Mouse (Mus musculus) embryonic facial prominence, embryonic 13.5 days (tissue): ENCODE results near the gene Zfp865. TPM values are rescaled to one million over a fixed set of nuclear protein-coding genes. Genes with fewer than 3 reads are reported as not detected.

Experiments used
- ATAC-seq: fragments of 200-750 bp; cut with Nextera tagmentation; 2 replicates; pipeline ENCODE4 v1.8.0; 2017; ENCODE audit warnings: low read depth; ENCODE audit not compliant: insufficient number of reproducible peaks, insufficient read depth, low FRiP score, low TSS enrichment
- H3K27ac ChIP-seq: fragments of 300-500 bp; sonication (generic); 2 replicates; pipeline ENCODE4 v1.5.1; 2015; ENCODE audit warnings: moderate library complexity, mild to moderate bottlenecking, inconsistent platforms
- H3K27me3 ChIP-seq: fragments of 300-500 bp; sonication (generic); 2 replicates; pipeline ENCODE4 v1.6.1; 2015; ENCODE audit warnings: mild to moderate bottlenecking, inconsistent platforms
- H3K36me3 ChIP-seq: fragments of 300-500 bp; sonication (generic); 2 replicates; pipeline ENCODE4 v1.6.1; 2015; ENCODE audit warnings: mild to moderate bottlenecking, inconsistent platforms
- H3K4me1 ChIP-seq: fragments of 300-500 bp; sonication (generic); 2 replicates; pipeline ENCODE4 v1.6.1; 2015; ENCODE audit warnings: inconsistent platforms
- H3K4me2 ChIP-seq: fragments of 300-500 bp; sonication (generic); 2 replicates; pipeline ENCODE4 v1.6.1; 2015; ENCODE audit warnings: moderate library complexity, mild to moderate bottlenecking, inconsistent platforms
- H3K4me3 ChIP-seq: fragments of 300-500 bp; sonication (generic); 2 replicates; pipeline ENCODE4 v1.5.1; 2015; ENCODE audit warnings: mild to moderate bottlenecking, inconsistent platforms
- H3K9ac ChIP-seq: fragments of 300-500 bp; sonication (generic); 2 replicates; pipeline ENCODE4 v1.6.1; 2015; ENCODE audit warnings: mild to moderate bottlenecking, inconsistent platforms
- H3K9me3 ChIP-seq: fragments of 300-500 bp; sonication (generic); 2 replicates; pipeline ENCODE4 v1.6.1; 2016; ENCODE audit warnings: inconsistent platforms
- WGBS: fragments of 180-500 bp; shearing (Covaris S2); methylation state at CpG from one replicate; pipeline ENCODE4 v1.1.7; 2015; ENCODE audit warnings: mixed read lengths; 5-methylcytosine and 5-hydroxymethylcytosine counted together
- polyA plus RNA-seq: library from polyadenylated mRNA; unstranded; fragments of >200 nt; fragmentation: Nextera tagmentation; extraction: Ambion mirVana; gene quantifications from 2 replicates; pipeline ENCODE4 v1.2.1, GENCODE M21; 2015

Gene Zfp865
- polyA plus RNA-seq, 1 experiment from 2014 or later: 7.9 TPM

GRCm38 (mm10) chr7:5037026-5037425, 16.9 kb downstream of the Zfp865 start:
- Histone ChIP-seq H3K4me2 (0 out of 2 replicates have a peak overlapping the region, but pooled peaks have one; percentile 60), H3K4me3 (no peak overlapping the region), H3K9ac (no peak overlapping the region), H3K27ac (no peak overlapping the region), H3K27me3 (no peaks in the 10 kb centered on the region), H3K9me3 (peaks cover 21% of the 10 kb centered on the region), H3K36me3 (peaks cover 60% of the 10 kb centered on the region), H3K4me1 (peaks cover 9% of the 10 kb centered on the region)
- WGBS: 96% methylated on average over 7 of the region's 7 CpGs
- ATAC-seq: no peak

- ATAC-seq: no peak
- peaks cover 55% of the 10 kb centered on the region for H3K36me3 ChIP-seq
- no peak overlapping the region for H3K9ac ChIP-seq
- 89% methylated on average over 8 of the region's 8 CpGs for WGBS
- peaks cover 18% of the 10 kb centered on the region for H3K9me3 ChIP-seq
- H3K4me3 ChIP-seq: peak overlapping the region; percentile 61
- peak overlapping the region; percentile 97 for H3K27ac ChIP-seq
- peaks cover 9% of the 10 kb centered on the region for H3K4me1 ChIP-seq
- H3K27me3 ChIP-seq: no peaks in the 10 kb centered on the region
- peak overlapping the region; percentile 60 for H3K4me2 ChIP-seq
These were observed 17.3 kb downstream of the Zfp865 start for GRCm38 (mm10) chr7:5037467-5037866.

- Histone ChIP-seq H3K27me3 (no peaks in the 10 kb centered on the region), H3K36me3 (peaks cover 48% of the 10 kb centered on the region), H3K9ac (peak within 1 kb of the TSS; percentile 81), H3K27ac (peak within 1 kb of the TSS; percentile 97), H3K9me3 (peaks cover 14% of the 10 kb centered on the region), H3K4me2 (peak within 1 kb of the TSS; percentile 60), H3K4me1 (peaks cover 9% of the 10 kb centered on the region), H3K4me3 (peak within 1 kb of the TSS; percentile 61)
- under 1% methylated on average over 48 of the region's 48 CpGs for WGBS
- peak; percentile 92 for ATAC-seq
These were observed 18.0 kb downstream of the Zfp865 start, which contains the start of gene Zfp784 for GRCm38 (mm10) chr7:5038109-5038732. Zfp784 (minus strand) TSS chr7:5038446.

GRCm38 (mm10) chr7:5038940-5039339, 18.8 kb downstream of the Zfp865 start:
- no peaks in the 10 kb centered on the region for H3K27me3 ChIP-seq
- H3K36me3 ChIP-seq: peaks cover 40% of the 10 kb centered on the region
- peak overlapping the region; percentile 61 for H3K4me3 ChIP-seq
- 37% methylated on average over 5 of the region's 5 CpGs for WGBS
- H3K9ac ChIP-seq: peak overlapping the region; percentile 81
- ATAC-seq: no peak
- peak overlapping the region; percentile 97 for H3K27ac ChIP-seq
- H3K9me3 ChIP-seq: peaks cover 14% of the 10 kb centered on the region
- peaks cover 9% of the 10 kb centered on the region for H3K4me1 ChIP-seq
- H3K4me2 ChIP-seq: peak overlapping the region; percentile 60

- 76% methylated on average over 2 of the region's 2 CpGs for WGBS
- H3K9ac ChIP-seq: no peak overlapping the region
- no peak for ATAC-seq
These were observed 24.8 kb downstream of the Zfp865 start for GRCm38 (mm10) chr7:5044981-5045380.

GRCm38 (mm10) chr7:5046112-5046511, 25.9 kb downstream of the Zfp865 start:
- Histone ChIP-seq H3K36me3 (peaks cover 7% of the 10 kb centered on the region), H3K4me2 (no peak overlapping the region), H3K4me1 (peaks cover 8% of the 10 kb centered on the region; the same call in 1 of the 2 replicates), H3K9ac (no peak overlapping the region), H3K27ac (no peak overlapping the region), H3K27me3 (no peaks in the 10 kb centered on the region), H3K4me3 (no peak overlapping the region), H3K9me3 (no peaks in the 10 kb centered on the region)
- 71% methylated on average over 2 of the region's 2 CpGs for WGBS
- no peak for ATAC-seq

More at GRCm38 (mm10) chr7:5044981-5045380, 24.8 kb downstream of the Zfp865 start:
- Histone ChIP-seq H3K27me3 (no peaks in the 10 kb centered on the region), H3K4me2 (no peak overlapping the region), H3K4me1 (no peaks in the 10 kb centered on the region), H3K4me3 (no peak overlapping the region), H3K36me3 (peaks cover 10% of the 10 kb centered on the region), H3K27ac (no peak overlapping the region), H3K9me3 (no peaks in the 10 kb centered on the region)

- H3K4me3 ChIP-seq: no peak overlapping the region
- H3K9ac ChIP-seq: no peak overlapping the region
- ATAC-seq: no peak
- no peaks in the 10 kb centered on the region for H3K36me3 ChIP-seq
- peaks cover 12% of the 10 kb centered on the region for H3K4me1 ChIP-seq
- no peak overlapping the region for H3K4me2 ChIP-seq
- 35% methylated on average over 2 of the region's 2 CpGs for WGBS
- H3K27me3 ChIP-seq: peaks cover 6% of the 10 kb centered on the region
- no peaks in the 10 kb centered on the region for H3K9me3 ChIP-seq
- no peak overlapping the region for H3K27ac ChIP-seq
These were observed 27.1 kb downstream of the Zfp865 start for GRCm38 (mm10) chr7:5047313-5047712.

- Histone ChIP-seq H3K9me3 (no peaks in the 10 kb centered on the region), H3K27me3 (peaks cover 45% of the 10 kb centered on the region), H3K9ac (peak within 1 kb of the TSS; percentile 90), H3K4me3 (peak within 1 kb of the TSS; percentile 77), H3K4me2 (peak within 1 kb of the TSS; percentile 87), H3K27ac (peak within 1 kb of the TSS; percentile 57; the same call in 1 of the 2 replicates), H3K4me1 (peaks cover 42% of the 10 kb centered on the region), H3K36me3 (no peaks in the 10 kb centered on the region)
- peak; percentile 62; the same call in 1 of the 2 replicates for ATAC-seq
- WGBS: under 1% methylated on average over 65 of the region's 65 CpGs
These were observed 31.3 kb downstream of the Zfp865 start, which contains the start of gene Zfp580 for GRCm38 (mm10) chr7:5051193-5052192. Zfp580 (plus strand) TSS chr7:5051538.

- peak overlapping the region; percentile 90 for H3K9ac ChIP-seq
- H3K36me3 ChIP-seq: no peaks in the 10 kb centered on the region
- ATAC-seq: no peak
- no peaks in the 10 kb centered on the region for H3K9me3 ChIP-seq
- H3K27me3 ChIP-seq: peaks cover 46% of the 10 kb centered on the region
- peak overlapping the region; percentile 77 for H3K4me3 ChIP-seq
- peak overlapping the region; percentile 87 for H3K4me2 ChIP-seq
- no peak overlapping the region for H3K27ac ChIP-seq
- WGBS: 2% methylated on average over 12 of the region's 12 CpGs
- H3K4me1 ChIP-seq: peaks cover 45% of the 10 kb centered on the region
These were observed 32.3 kb downstream of the Zfp865 start for GRCm38 (mm10) chr7:5052438-5052837.

GRCm38 (mm10) chr7:5052931-5053343, 32.8 kb downstream of the Zfp865 start:
- ATAC-seq: no peak
- Histone ChIP-seq H3K9ac (peak overlapping the region; percentile 90), H3K9me3 (no peaks in the 10 kb centered on the region), H3K4me2 (peak overlapping the region; percentile 87), H3K27me3 (peaks cover 51% of the 10 kb centered on the region), H3K4me3 (peak overlapping the region; percentile 77), H3K36me3 (no peaks in the 10 kb centered on the region), H3K4me1 (peaks cover 50% of the 10 kb centered on the region), H3K27ac (no peak overlapping the region)
- 4% methylated on average over 45 of the region's 45 CpGs for WGBS

- H3K4me1 ChIP-seq: peaks cover 54% of the 10 kb centered on the region
- WGBS: 7% methylated on average over 32 of the region's 32 CpGs
- H3K27ac ChIP-seq: no peak overlapping the region
- H3K4me3 ChIP-seq: peak overlapping the region; percentile 77
- no peaks in the 10 kb centered on the region for H3K9me3 ChIP-seq
- ATAC-seq: no peak
- no peaks in the 10 kb centered on the region for H3K36me3 ChIP-seq
- H3K9ac ChIP-seq: peak overlapping the region; percentile 90
- peaks cover 53% of the 10 kb centered on the region for H3K27me3 ChIP-seq
- peak overlapping the region; percentile 87 for H3K4me2 ChIP-seq
These were observed 33.4 kb downstream of the Zfp865 start for GRCm38 (mm10) chr7:5053456-5054179.
